Mouse (Mus musculus): ENCODE measurements around the gene Srsf4. TPM values are rescaled to one million over a fixed set of nuclear protein-coding genes. Genes with fewer than 3 reads are reported as not detected.

The Srsf4 gene
- total and polyA plus RNA-seq, 3 experiments: 14.5 to 105 (median 47.2) TPM

- TF ChIP-seq NELFE (IDR thresholded peaks at IDR 0.05; ENCODE audit: low read depth, low read length): no peak
- TF ChIP-seq CTCF (conservative IDR thresholded peaks at IDR 0.05 in 1 of 2, IDR thresholded peaks at IDR 0.05 in 1 of 2; ENCODE audit: low read depth in 2 of 2, low read length in 2 of 2): no peak
- TF ChIP-seq ZKSCAN1 (IDR thresholded peaks at IDR 0.05; ENCODE audit: borderline replicate concordance, low read depth, low read length): no peak
- TF ChIP-seq HCFC1 (IDR thresholded peaks at IDR 0.05; ENCODE audit: low read depth, low read length): no peak
- no peak for TF ChIP-seq ETS1 (conservative IDR thresholded peaks at IDR 0.05; ENCODE audit: low read depth, low read length)
- no peak for TF ChIP-seq IRF4 (IDR thresholded peaks at IDR 0.05; ENCODE audit: low read depth, low read length)
- TF ChIP-seq ZC3H11A (IDR thresholded peaks at IDR 0.05; ENCODE audit: low read depth, low read length): no peak
- TF ChIP-seq SIN3A (IDR thresholded peaks at IDR 0.05; ENCODE audit: low read length): no peak
- TF ChIP-seq MAZ (IDR thresholded peaks at IDR 0.05; ENCODE audit: low read depth, low read length): no peak
- TF ChIP-seq POLR2A (IDR thresholded peaks at IDR 0.05; ENCODE audit: low read depth, low read length): no peak
- no peak for TF ChIP-seq SMC3 (IDR thresholded peaks at IDR 0.05; ENCODE audit: low read depth, low read length)
- TF ChIP-seq CHD2 (IDR thresholded peaks at IDR 0.05; ENCODE audit: low read length): no peak
- no peak for TF ChIP-seq ZMIZ1 (IDR thresholded peaks at IDR 0.05; ENCODE audit: low read depth, low read length)
- no peak for TF ChIP-seq UBTF (IDR thresholded peaks at IDR 0.05; ENCODE audit: low read depth, low read length)
- no peak overlapping the region for H3K4me3 ChIP-seq (replicated peaks in 1 of 3; ENCODE audit: low read depth in 2 of 3, low read length in 2 of 3, poor library complexity in 1 of 3)
- H3K27ac ChIP-seq (ENCODE audit: insufficient read depth, low read depth): no peak overlapping the region
- dilution Hi-C loops (cut with MboI; ENCODE audit: extremely low pct_ligation_motif_present, extremely low pct_unique_long_range_greater_than_20kb, low sequenced_read_pairs): no loop called here
- H3K4me2 ChIP-seq (ENCODE audit: insufficient read depth, low read depth, poor library complexity, severe bottlenecking): no peak overlapping the region
- no peaks in the 10 kb centered on the region for H3K9me3 ChIP-seq (replicated peaks; ENCODE audit: low read length)
- H3K9ac ChIP-seq (ENCODE audit: insufficient read depth, low read depth): no peak overlapping the region
- H3K4me1 ChIP-seq (ENCODE audit: control insufficient read depth in 1 of 2, insufficient read depth in 2 of 2): peaks cover 6 to 42% of the 10 kb centered on the region in 2 experiments
- H3K36me3 ChIP-seq (replicated peaks in 1 of 2; ENCODE audit: control insufficient read depth in 1 of 2, insufficient read depth in 1 of 2, low read length in 1 of 2): peaks cover 25 to 63% of the 10 kb centered on the region in 2 experiments
- no peaks in the 10 kb centered on the region for H3K27me3 ChIP-seq (replicated peaks)
- in situ Hi-C loops (cut with MboI; ENCODE audit: low pct_ligation_motif_present, low pct_unique_long_range_greater_than_20kb, low sequenced_read_pairs): no loop called here
- H3K79me2 ChIP-seq (replicated peaks; ENCODE audit: control insufficient read depth, extremely low read depth, insufficient read depth, poor library complexity, severe bottlenecking): peaks cover 97% of the 10 kb centered on the region
- DNase-seq (ENCODE audit: extremely low read depth): no peak
These were observed 10.2 kb downstream of the Srsf4 start for GRCm38 (mm10) chr4:131883571-131883970.

- in situ Hi-C loops (cut with MboI; ENCODE audit: low pct_ligation_motif_present, low pct_unique_long_range_greater_than_20kb, low sequenced_read_pairs): no loop called here
- Histone ChIP-seq H3K4me1 (ENCODE audit: control insufficient read depth in 1 of 2, insufficient read depth in 2 of 2) (peaks cover 0 to 31% of the 10 kb centered on the region in 2 experiments; a peak in 3 of 4 replicates), H3K9ac (ENCODE audit: insufficient read depth, low read depth) (no peak overlapping the region), H3K36me3 (replicated peaks in 1 of 2; ENCODE audit: control insufficient read depth in 1 of 2, insufficient read depth in 1 of 2, low read length in 1 of 2) (peaks cover 27 to 73% of the 10 kb centered on the region in 2 experiments), H3K27me3 (replicated peaks) (no peaks in the 10 kb centered on the region), H3K4me2 (ENCODE audit: insufficient read depth, low read depth, poor library complexity, severe bottlenecking) (no peak overlapping the region), H3K4me3 (replicated peaks in 1 of 3; ENCODE audit: low read depth in 2 of 3, low read length in 2 of 3, poor library complexity in 1 of 3) (no peak overlapping the region), H3K79me2 (replicated peaks; ENCODE audit: control insufficient read depth, extremely low read depth, insufficient read depth, poor library complexity, severe bottlenecking) (peaks cover 97% of the 10 kb centered on the region), H3K9me3 (replicated peaks; ENCODE audit: low read length) (no peaks in the 10 kb centered on the region), H3K27ac (ENCODE audit: insufficient read depth, low read depth) (no peak overlapping the region)
- dilution Hi-C loops (cut with MboI; ENCODE audit: extremely low pct_ligation_motif_present, extremely low pct_unique_long_range_greater_than_20kb, low sequenced_read_pairs): no loop called here
- DNase-seq (ENCODE audit: extremely low read depth): no peak
- TF ChIP-seq SIN3A (IDR thresholded peaks at IDR 0.05; ENCODE audit: low read length) (no peak), KAT2A (IDR thresholded peaks at IDR 0.05; ENCODE audit: insufficient replicate concordance, low read length) (no peak), TCF12 (IDR thresholded peaks at IDR 0.05; ENCODE audit: low read depth, low read length) (no peak), JUND (conservative IDR thresholded peaks at IDR 0.05; ENCODE audit: low read depth, low read length) (no peak), MXI1 (IDR thresholded peaks at IDR 0.05; ENCODE audit: low read depth, low read length) (no peak), IRF4 (IDR thresholded peaks at IDR 0.05; ENCODE audit: low read depth, low read length) (no peak), TBP (conservative IDR thresholded peaks at IDR 0.05; ENCODE audit: low read depth, low read length) (no peak), CTCF (conservative IDR thresholded peaks at IDR 0.05 in 1 of 2, IDR thresholded peaks at IDR 0.05 in 1 of 2; ENCODE audit: low read depth in 2 of 2, low read length in 2 of 2) (no peak), NRF1 (IDR thresholded peaks at IDR 0.05; ENCODE audit: low read depth, low read length) (no peak), SMC3 (IDR thresholded peaks at IDR 0.05; ENCODE audit: low read depth, low read length) (no peak), UBTF (IDR thresholded peaks at IDR 0.05; ENCODE audit: low read depth, low read length) (no peak), EP300 (IDR thresholded peaks at IDR 0.05; ENCODE audit: low read length) (no peak), RAD21 (IDR thresholded peaks at IDR 0.05; ENCODE audit: low read depth, low read length) (no peak), MYC (IDR thresholded peaks at IDR 0.05; ENCODE audit: low read depth, low read length) (no peak), MAZ (IDR thresholded peaks at IDR 0.05; ENCODE audit: low read depth, low read length) (no peak)
These were observed 12.0 kb downstream of the Srsf4 start for GRCm38 (mm10) chr4:131885376-131885775.
